Mouse (Mus musculus) left cerebral cortex, adult 11 months (tissue): ENCODE measurements around the gene Btf3.

Experiments used
- DNase-seq: peaks from one replicate; pipeline ENCODE4 v3.0.0; 2022; ENCODE audit warnings: low spot score

The Btf3 gene

DNA sequence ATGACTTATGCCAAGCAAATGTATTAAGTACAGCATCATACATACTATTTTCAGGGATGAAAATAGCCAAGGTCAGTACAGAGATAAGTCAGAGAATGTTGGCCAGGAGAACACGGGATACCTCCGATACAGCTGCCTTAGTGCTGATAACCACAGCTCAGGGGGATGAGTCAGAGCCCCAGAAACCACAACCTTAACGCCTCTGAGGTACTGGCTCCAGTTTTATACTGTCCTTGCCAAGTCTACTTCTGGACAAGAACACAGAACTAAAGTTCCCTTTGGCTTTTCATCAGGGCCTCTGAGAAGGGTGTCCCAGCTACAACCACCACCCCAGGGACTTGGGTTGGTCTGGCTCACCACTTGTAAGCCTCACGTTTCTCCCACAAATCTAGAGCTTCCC, 41.2 kb downstream of the Btf3 start:
- DNase-seq = no peak

DNA sequence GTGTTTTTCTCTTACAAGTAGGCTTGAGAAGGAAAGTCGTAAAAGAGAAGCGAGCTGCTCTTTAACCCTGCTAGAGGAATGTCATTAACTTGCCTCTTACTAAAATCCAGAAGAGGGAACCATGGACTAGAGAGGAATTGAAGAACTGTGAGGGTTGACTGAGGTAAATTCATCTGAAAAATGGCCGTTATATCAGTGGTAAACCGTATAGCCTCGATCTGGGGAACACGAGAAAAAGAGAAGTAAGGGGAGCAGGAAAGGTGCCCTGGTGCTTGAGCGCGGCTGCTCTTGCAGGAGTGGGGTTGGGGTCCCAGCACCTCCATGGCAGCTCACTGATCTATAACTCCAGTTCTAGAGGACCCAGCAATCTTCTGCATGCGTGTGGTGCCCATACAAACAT, 42.8 kb downstream of the Btf3 start:
- DNase-seq = no peak

DNA sequence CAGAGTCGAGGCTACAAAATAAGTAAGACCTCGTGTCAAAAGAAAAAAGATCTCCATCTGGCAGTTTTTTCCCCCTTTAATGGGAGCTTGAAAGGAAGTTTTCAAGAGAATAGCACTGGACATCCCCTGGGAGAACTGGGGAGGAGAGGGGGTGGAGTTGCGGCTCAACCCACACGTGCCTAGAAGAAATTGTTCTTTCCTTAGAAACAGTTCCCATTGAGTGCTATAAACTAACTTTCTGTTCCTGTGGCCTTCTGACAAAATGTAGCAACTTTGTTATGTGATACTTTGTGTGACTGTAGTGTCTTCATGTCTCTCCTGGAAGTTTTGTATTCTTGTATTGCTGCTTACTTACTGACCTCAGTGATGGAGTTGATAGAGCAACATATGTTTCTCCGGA, 52.7 kb downstream of the Btf3 start:
- DNase-seq = no peak

DNA sequence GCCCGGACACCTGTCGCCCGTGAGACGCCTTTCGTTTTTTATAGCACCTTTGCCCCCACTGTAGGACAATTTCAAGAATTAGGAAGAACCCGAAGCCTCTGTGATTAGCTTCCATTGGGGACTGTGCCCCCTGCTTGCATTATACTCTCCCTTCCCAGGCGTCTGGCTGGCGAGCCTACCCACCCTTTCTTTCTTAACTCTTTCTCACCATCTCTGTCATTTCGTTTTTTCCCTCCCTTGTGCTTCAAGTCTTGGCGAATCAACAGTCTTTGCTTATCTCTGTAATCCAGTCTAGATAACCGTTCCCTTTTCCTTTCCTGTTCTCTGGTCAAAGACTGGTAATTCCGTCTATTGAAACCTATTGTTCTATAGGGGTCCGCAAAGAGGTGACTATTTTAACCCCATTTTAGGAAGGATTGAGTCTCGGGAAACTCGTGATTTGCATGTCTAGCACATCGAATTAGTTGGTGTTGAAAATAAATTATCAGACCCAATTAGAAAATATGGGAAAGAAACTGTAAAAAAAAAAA, 53.3 kb downstream of the Btf3 start:
- no peak for DNase-seq

DNA sequence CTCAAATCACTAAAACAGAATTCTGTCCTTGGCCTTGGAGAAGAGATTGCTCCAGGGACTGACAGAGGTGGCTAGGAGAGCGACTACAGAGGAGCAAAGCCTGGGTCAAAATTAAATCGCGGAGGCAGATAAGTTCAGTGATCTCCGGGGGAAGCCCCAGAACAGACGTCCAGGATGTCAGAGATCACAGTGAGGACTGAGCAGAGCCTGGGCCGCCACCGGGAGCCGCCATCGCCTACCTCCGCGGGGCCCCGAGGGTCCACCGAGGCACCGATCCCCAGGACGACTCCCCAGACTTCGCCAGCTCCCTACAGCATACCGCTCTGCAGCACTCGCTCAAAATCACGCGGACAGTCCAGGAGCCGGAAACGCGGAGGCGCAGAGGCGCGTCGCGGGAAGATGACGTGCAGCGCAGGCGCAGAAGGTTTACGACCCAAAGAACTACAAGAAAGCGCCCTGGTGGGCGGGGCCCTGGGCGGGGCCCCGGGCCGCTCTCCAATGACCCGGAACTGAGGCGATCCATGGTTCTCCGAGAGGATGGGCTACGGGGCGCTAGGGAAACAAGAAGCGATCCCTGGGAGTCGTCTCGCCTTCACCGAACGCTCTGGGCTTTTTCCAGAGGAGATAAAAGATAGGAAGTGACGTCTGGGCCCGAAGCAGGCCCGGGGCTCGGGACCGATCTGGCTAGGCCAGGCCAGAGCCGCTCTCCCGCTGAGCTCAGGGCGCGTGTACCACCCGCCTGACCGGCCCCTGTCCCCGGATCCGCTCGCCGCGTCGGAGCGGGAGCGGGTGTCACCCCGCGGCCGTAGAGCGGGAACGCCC, 54.0 kb downstream of the Btf3 start, which contains the start of the genes Utp15 and Ankra2:
Gene Utp15, minus strand, starts transcription at position 406 of the 822 bp plus-strand sequence.
Gene Ankra2, plus strand, starts transcription at position 439 of the 822 bp plus-strand sequence.
- peak; percentile 97 for DNase-seq
